Comparison of ENCODE assay signal across 22 mouse cellular contexts in genomic region chr1:90926030-90926429, GRCm38 (mm10). TPM values are rescaled to one million over a fixed set of nuclear protein-coding genes. Genes with fewer than 3 reads are reported as not detected.
DNase-seq lines count a peak whose midpoint lies in the region; ATAC-seq and TF ChIP-seq lines count a peak whose summit lies in the region.
"Had no signal": no experiment of that assay in that cellular context is flagged by ENCODE, and none has a peak within 500 bp of the region (broad histone marks: within the 10 kb centered on the region; RNA-seq: fewer than 3 reads in every experiment).

No protein-coding gene starts in this region.

- WGBS in liver, adult 2 months: 24% methylated on average over 4 of the region's 4 CpGs
- WGBS in liver, embryonic 11.5 days: 87% methylated on average over 4 of the region's 4 CpGs

- TF ChIP-seq CTCF in gastrocnemius, adult 2 months (IDR thresholded peaks at IDR 0.05): no peak
- no peak for TF ChIP-seq CTCF in liver, adult 2 months (IDR thresholded peaks at IDR 0.05; ENCODE audit: low read depth, low read length)
- TF ChIP-seq CTCF in brain, embryonic 14.5 days (IDR thresholded peaks at IDR 0.05; ENCODE audit: borderline replicate concordance, extremely low read depth, insufficient read depth, insufficient read length): no peak

- H3K36me3 ChIP-seq in liver, adult 2 months (ENCODE audit: control insufficient read depth, insufficient read depth, low read length): no peaks in the 10 kb centered on the region
- H3K36me3 ChIP-seq in liver, embryonic 11.5 days (ENCODE audit: control insufficient read depth, insufficient read depth, low read length): no peaks in the 10 kb centered on the region
- H3K36me3 ChIP-seq: G1E; heart, embryonic 12.5 days; neural tube, embryonic 13.5 days; stomach, embryonic 15.5 days had no signal

- H3K79me2 ChIP-seq in liver, adult 2 months (ENCODE audit: control insufficient read depth, insufficient read depth, low read length): no peaks in the 10 kb centered on the region

- no peak overlapping the region for H3K4me3 ChIP-seq in gastrocnemius, adult 2 months
- H3K4me3 ChIP-seq in liver, adult 2 months (ENCODE audit: insufficient read depth, low read depth, low read length): no peak overlapping the region
- no peak overlapping the region for H3K4me3 ChIP-seq in liver, embryonic 11.5 days (ENCODE audit: low read depth, low read length)
- H3K4me3 ChIP-seq: heart, embryonic 12.5 days; neural tube, embryonic 13.5 days; stomach, embryonic 15.5 days had no signal

- H3K4me1 ChIP-seq in liver, adult 2 months (ENCODE audit: control insufficient read depth, insufficient read depth, low read length): no peaks in the 10 kb centered on the region
- peaks cover 2% of the 10 kb centered on the region; the same call in 1 of the 2 replicates for H3K4me1 ChIP-seq in liver, embryonic 11.5 days (replicated peaks; ENCODE audit: control insufficient read depth, insufficient read depth, low read length)

- no peaks in the 10 kb centered on the region for H3K9me3 ChIP-seq in liver, embryonic 11.5 days (ENCODE audit: control insufficient read depth, low read length)
- H3K9me3 ChIP-seq: neural tube, embryonic 13.5 days; stomach, embryonic 15.5 days had no signal

- ATAC-seq in liver, embryonic 11.5 days (replicated peaks; ENCODE audit: low FRiP score): no peak
- ATAC-seq: CD4-positive, CD25-positive, alpha-beta regulatory T cell, adult 4 months had no signal

- H3K9ac ChIP-seq in liver, adult 2 months (ENCODE audit: low read depth, low read length): no peak overlapping the region
- H3K9ac ChIP-seq in liver, embryonic 11.5 days (ENCODE audit: low read depth, low read length): no peak overlapping the region
- H3K9ac ChIP-seq: heart, embryonic 12.5 days; liver, embryonic 14.5 days; neural tube, embryonic 13.5 days; stomach, embryonic 15.5 days had no signal

- no peak overlapping the region for H3K4me2 ChIP-seq in liver, embryonic 11.5 days
- H3K4me2 ChIP-seq: heart, embryonic 12.5 days; neural tube, embryonic 13.5 days; stomach, embryonic 15.5 days had no signal

- DNase-seq in gastrocnemius, adult 2 months: peak; percentile 43
- DNase-seq in gastrocnemius, adult 8-10 months (ENCODE audit: low spot score in 2 of 2): no peak
- peak; percentile 35 for DNase-seq in liver, adult 2 months (ENCODE audit: extremely low read depth, low read depth, low spot score)
- no peak for DNase-seq in liver, embryonic 11.5 days (ENCODE audit: low spot score)
- peak; percentile 41 for DNase-seq in 416B (ENCODE audit: low read depth)
- peak; percentile 55 for DNase-seq in brain, embryonic 14.5 days (ENCODE audit: low read depth)
- DNase-seq in spleen, postnatal 36 days (ENCODE audit: low spot score in 2 of 2): no peak
- DNase-seq: gastrocnemius, postnatal 36 days; heart, postnatal 36 days; kidney, adult 2 months; layer of hippocampus, postnatal 36 days; spleen, adult 18-20 months had no signal

- TF ChIP-seq POLR2A in liver, adult 2 months (IDR thresholded peaks at IDR 0.05; ENCODE audit: extremely low read depth, insufficient read depth, low read length): no peak
- no peak for TF ChIP-seq POLR2A in brain, embryonic 14.5 days (IDR thresholded peaks at IDR 0.05; ENCODE audit: borderline replicate concordance, extremely low read depth, insufficient read depth, insufficient read length, poor library complexity, severe bottlenecking)

- no peak overlapping the region for H3K27ac ChIP-seq in gastrocnemius, adult 2 months
- H3K27ac ChIP-seq in liver, adult 2 months (replicated peaks; ENCODE audit: insufficient read depth, low read depth, low read length): no peak overlapping the region
- H3K27ac ChIP-seq in liver, embryonic 11.5 days (ENCODE audit: low read depth, low read length): no peak overlapping the region
- H3K27ac ChIP-seq: liver, embryonic 14.5 days; neural tube, embryonic 13.5 days; stomach, embryonic 15.5 days had no signal

- H3K27me3 ChIP-seq in liver, adult 2 months (ENCODE audit: control insufficient read depth, insufficient read depth, low read length): peaks cover 3% of the 10 kb centered on the region; the same call in 1 of the 2 replicates
- peaks cover 9% of the 10 kb centered on the region for H3K27me3 ChIP-seq in liver, embryonic 11.5 days (replicated peaks; ENCODE audit: control insufficient read depth, insufficient read depth, low read length)
- H3K27me3 ChIP-seq: heart, embryonic 12.5 days; stomach, embryonic 15.5 days had no signal

- intact Hi-C loops in gastrocnemius, adult 2 months (cut with DNase I): no loop called here

RNA-seq across cellular contexts. Expression of gene Mlph, which starts 11.1 kb away (rescaled TPM):
- total RNA-seq in gastrocnemius, adult 2 months (2021): under 1 TPM; 0.20 to 0.25 TPM
- total RNA-seq in gastrocnemius, adult 8-10 months (2022): under 1 TPM; 0.27 to 0.54 (median 0.31) TPM
- 0.37 and 0.74 TPM in 2 replicates for total RNA-seq in liver, adult 2 months (2014; rRNA removed)
- 0.20 and 0.27 TPM in 2 replicates for polyA plus RNA-seq in liver, adult 2 months (2012; rRNA removed)
- 0.10 TPM in 1 of 2 replicates, not detected in the other for polyA plus RNA-seq in liver, embryonic 11.5 days (2014; fragmentation: Nextera tagmentation; extraction: Ambion mirVana)
- 0.20 and 0.31 TPM in 2 replicates for polyA plus RNA-seq in brain, embryonic 14.5 days (2012; rRNA removed)
- total RNA-seq: G1E had no signal
- polyA plus RNA-seq: CD4-positive, CD25-positive, alpha-beta regulatory T cell, adult 4 months; G1E had no signal

RNA-seq across cellular contexts. Expression of gene Prlh, which starts 26.9 kb away (rescaled TPM):
- not detected for total RNA-seq in gastrocnemius, adult 2 months (2021)
- not detected for total RNA-seq in gastrocnemius, adult 8-10 months (2022)
- not detected in 2 replicates for total RNA-seq in liver, adult 2 months (2014; rRNA removed)
- not detected in 2 replicates for polyA plus RNA-seq in liver, adult 2 months (2012; rRNA removed)
- polyA plus RNA-seq in liver, embryonic 11.5 days (2014; fragmentation: Nextera tagmentation; extraction: Ambion mirVana): not detected in 2 replicates
- polyA plus RNA-seq in brain, embryonic 14.5 days (2012; rRNA removed): not detected in 2 replicates
- total RNA-seq: G1E; gastrocnemius, postnatal 36 days; heart, postnatal 36 days; layer of hippocampus, postnatal 36 days had no signal
- polyA plus RNA-seq: CD4-positive, CD25-positive, alpha-beta regulatory T cell, adult 4 months; forebrain, embryonic 11.5 days; G1E; heart, embryonic 12.5 days; kidney, adult 2 months; limb, embryonic 11.5 days; liver, embryonic 14.5 days; lung, embryonic 16.5 days; neural tube, embryonic 13.5 days; stomach, embryonic 15.5 days; thymus, postnatal 0 days had no signal

RNA-seq across cellular contexts. Expression of gene Rab17, which starts 43.4 kb away (rescaled TPM):
- total RNA-seq in gastrocnemius, adult 2 months (2021): not detected
- not detected for total RNA-seq in gastrocnemius, adult 8-10 months (2022)
- total RNA-seq in liver, adult 2 months (2014; rRNA removed): 20.7 and 27.0 TPM in 2 replicates
- polyA plus RNA-seq in liver, adult 2 months (2012; rRNA removed): 14.7 and 18.8 TPM in 2 replicates
- polyA plus RNA-seq in liver, embryonic 11.5 days (2014; fragmentation: Nextera tagmentation; extraction: Ambion mirVana): 3.6 and 5.0 TPM in 2 replicates
- 0.25 TPM in 1 of 2 replicates, not detected in the other for polyA plus RNA-seq in brain, embryonic 14.5 days (2012; rRNA removed)
- total RNA-seq: gastrocnemius, postnatal 36 days; layer of hippocampus, postnatal 36 days had no signal
- polyA plus RNA-seq: CD4-positive, CD25-positive, alpha-beta regulatory T cell, adult 4 months; forebrain, embryonic 11.5 days; G1E had no signal

Comparison
In these comparisons a context has a peak if more than half of its experiments do, and no peak if none do; other contexts are left out.
1. DNase-seq: peak in gastrocnemius, adult 2 months (single experiment), liver, adult 2 months (single experiment), 416B (single experiment) and brain, embryonic 14.5 days (single experiment); none in gastrocnemius, adult 8-10 months (0 of 2), liver, embryonic 11.5 days (single experiment) and spleen, postnatal 36 days (0 of 2).
2. RNA of gene Rab17, which starts 43.4 kb away (total RNA-seq): 20.7 to 27.0 TPM in liver, adult 2 months; not detected in gastrocnemius, adult 2 months and not detected in gastrocnemius, adult 8-10 months; every median in the first group is over 10 times any median in the second.